Mouse (Mus musculus): ENCODE data around the gene Spz1. TPM values are rescaled to one million over a fixed set of nuclear protein-coding genes. Genes with fewer than 3 reads are reported as not detected.

Spz1 gene
- polyA plus RNA-seq (2017; shearing (Covaris generic)), result not detected

DNA sequence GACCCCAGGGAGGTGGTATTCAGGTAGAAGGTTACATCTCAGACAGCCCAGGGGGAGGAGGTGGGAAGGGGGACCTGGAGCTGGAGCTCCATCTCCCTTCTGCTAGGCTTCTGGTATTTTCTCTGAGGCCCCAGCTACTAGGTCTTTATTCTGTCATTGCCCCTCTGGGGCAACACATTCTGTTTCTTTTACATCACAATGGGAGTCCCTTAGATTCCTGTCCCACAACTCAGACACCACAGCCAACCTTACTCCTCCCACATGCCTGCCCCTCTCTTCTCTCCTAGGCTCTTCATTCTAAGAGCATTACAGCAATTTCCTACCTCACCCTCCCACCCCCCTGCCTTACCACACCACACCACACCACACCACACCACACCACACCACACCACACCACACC is at the start of gene Spz1:
Spz1 (minus strand) TSS at position 101 of the 400 bp plus-strand sequence.

DNA sequence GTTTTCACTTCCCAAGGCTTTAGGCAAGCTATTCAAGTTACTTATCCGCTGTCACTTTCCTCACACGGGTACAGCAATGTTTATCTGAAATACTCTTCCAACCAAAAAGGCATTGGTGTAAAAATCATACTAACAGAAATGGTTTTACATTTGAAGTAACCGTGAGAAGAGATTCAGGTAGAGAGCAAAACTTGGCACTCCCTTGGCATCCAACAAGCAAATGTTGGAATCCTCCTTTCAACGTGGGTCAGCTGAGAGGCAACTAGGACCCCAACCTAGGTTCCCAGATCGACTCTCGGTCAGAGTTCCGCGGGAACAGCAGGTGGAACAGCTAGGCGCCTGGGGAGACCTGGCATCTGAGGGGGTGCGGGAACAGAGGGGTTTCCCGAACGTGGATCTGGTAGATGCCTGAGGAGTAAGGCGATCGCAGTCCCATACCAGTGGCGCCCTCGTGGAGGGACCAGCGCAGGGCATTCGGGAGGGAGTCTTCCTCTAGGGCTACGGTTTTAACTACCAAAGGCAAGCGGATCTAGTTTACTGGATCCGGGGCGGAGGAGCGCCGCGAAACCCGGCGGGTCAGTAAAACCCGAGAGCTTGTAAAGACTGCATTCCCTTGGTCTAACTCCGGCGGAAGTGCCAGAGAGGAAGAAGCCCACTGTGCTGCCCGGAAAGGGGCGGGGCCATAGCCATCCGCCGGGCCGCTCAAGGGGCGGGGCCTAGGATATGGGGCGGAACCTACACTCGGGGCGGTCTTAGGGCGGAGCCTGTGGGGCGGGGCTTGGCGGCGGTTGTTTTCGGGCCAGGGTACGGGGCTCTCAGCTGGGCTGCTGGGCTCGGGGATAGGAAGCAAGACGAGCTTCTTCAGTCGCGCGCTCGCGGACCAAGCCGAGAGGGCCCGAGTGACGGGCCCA is 34.6 kb upstream of the Spz1 start, which contains the start of gene Serinc5:
Serinc5 (plus strand) TSS at position 781 of the 911 bp plus-strand sequence.

DNA sequence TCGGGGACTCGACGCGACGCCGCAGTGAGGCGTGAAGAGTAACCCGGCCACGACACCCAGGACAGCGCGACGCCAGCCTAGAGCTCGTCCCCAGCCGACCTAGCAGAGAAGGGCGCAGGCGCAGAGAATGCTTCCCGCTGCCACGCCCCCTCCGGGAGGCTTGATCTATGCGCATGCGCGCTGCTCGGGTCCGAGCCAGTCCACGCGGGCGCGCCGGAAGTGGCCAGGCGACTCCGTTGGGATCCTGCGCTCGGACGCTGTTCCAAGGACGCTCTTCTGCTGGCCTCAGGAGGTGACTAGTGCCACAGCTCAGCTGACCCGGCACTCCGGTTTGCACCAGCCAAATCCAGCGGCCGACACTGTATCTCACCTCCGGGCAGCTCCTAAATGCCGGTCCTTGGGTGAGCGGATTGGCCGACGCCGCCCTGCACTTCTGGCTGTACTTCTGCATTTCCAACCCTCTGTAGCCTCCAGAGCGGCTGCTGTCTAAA is 45.2 kb downstream of the Spz1 start, which contains the start of gene Zfyve16:
Zfyve16 (minus strand) TSS at position 148 of the 491 bp plus-strand sequence.

Other genes starting within 250 kb of the Spz1 start
- gene Dhfr, start 221.4 kb downstream of the Spz1 start, polyA plus RNA-seq (2017; shearing (Covaris generic)), result 3.0 TPM
- 45.0 TPM for gene Msh3, start 221.2 kb downstream of the Spz1 start, polyA plus RNA-seq (2017; shearing (Covaris generic))
- gene Ankrd34b, start 150.3 kb downstream of the Spz1 start, polyA plus RNA-seq (2017; shearing (Covaris generic)), result 0.07 TPM
- gene Fam151b, start 92.2 kb downstream of the Spz1 start, polyA plus RNA-seq (2017; shearing (Covaris generic)), result 5.5 TPM
- gene Zfyve16, start 45.3 kb downstream of the Spz1 start, polyA plus RNA-seq (2017; shearing (Covaris generic)), result 11.4 TPM
- 17.5 TPM for gene Serinc5, start 34.9 kb upstream of the Spz1 start, polyA plus RNA-seq (2017; shearing (Covaris generic))
- gene Thbs4, start 218.6 kb upstream of the Spz1 start, polyA plus RNA-seq (2017; shearing (Covaris generic)), result not detected